Mouse (Mus musculus) thymus, adult 18-20 months (tissue): Measurements from ENCODE around the gene Olfr596.
"Not testable (repeated sequence)": the region's sequence is repeated elsewhere in the genome, so short reads cannot be mapped to it uniquely, and the experiment has no call there.

Experiments used
- DNase-seq, 2 experiments: peaks; one replicate each; pipeline ENCODE4 v3.0.0; 2022; ENCODE audit warnings: mixed read lengths in 2 of 2

Olfr596 gene

GRCm38 (mm10) chr7:103305348-103305747, at the start of gene Olfr596:
Olfr596 (plus strand) TSS chr7:103305648.
- not testable (repeated sequence) for DNase-seq

DNA sequence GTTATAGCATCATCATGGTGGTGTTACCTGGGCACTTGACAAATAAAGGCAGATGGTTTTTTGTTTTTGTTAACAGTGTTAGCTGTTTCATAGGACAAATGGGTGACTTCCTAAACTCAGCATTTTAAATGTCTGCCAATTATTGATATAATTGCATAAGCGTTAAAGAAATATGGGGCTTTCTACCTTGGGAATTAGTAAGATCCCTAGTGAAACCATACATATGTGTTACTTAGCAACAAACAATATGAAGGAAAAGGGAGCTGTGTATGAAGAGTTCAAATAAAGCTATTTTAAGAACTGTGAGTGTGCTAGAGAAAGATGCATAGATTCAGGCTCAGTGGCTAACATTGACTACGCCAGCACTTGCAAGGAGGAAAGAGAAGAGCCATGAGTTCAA, 10.6 kb downstream of the Olfr596 start, which contains the start of gene Olfr597:
Gene Olfr597 (plus strand): TSS at position 301 of the 400 bp plus-strand sequence.
- not testable (repeated sequence) for DNase-seq

GRCm38 (mm10) chr7:103323268-103323667, 17.8 kb downstream of the Olfr596 start, which contains the start of gene Olfr598:
Olfr598 (plus strand) TSS chr7:103323568.
- no peak for DNase-seq

- no peak for DNase-seq
These were observed 30.2 kb downstream of the Olfr596 start, which contains the start of gene Olfr599 for GRCm38 (mm10) chr7:103335617-103336016. Olfr599 (plus strand) TSS chr7:103335917.

- no peak for DNase-seq
These were observed 44.1 kb downstream of the Olfr596 start, which contains the start of gene Olfr600 for GRCm38 (mm10) chr7:103349569-103349968. Olfr600 (minus strand) TSS chr7:103349669.
